Mouse (Mus musculus) lung, postnatal 10 days (tissue): ENCODE measurements around the gene Inha.

ENCODE experiments used
- DNase-seq: peaks from one replicate; pipeline ENCODE4 v3.0.0; 2021

Gene Inha

DNA sequence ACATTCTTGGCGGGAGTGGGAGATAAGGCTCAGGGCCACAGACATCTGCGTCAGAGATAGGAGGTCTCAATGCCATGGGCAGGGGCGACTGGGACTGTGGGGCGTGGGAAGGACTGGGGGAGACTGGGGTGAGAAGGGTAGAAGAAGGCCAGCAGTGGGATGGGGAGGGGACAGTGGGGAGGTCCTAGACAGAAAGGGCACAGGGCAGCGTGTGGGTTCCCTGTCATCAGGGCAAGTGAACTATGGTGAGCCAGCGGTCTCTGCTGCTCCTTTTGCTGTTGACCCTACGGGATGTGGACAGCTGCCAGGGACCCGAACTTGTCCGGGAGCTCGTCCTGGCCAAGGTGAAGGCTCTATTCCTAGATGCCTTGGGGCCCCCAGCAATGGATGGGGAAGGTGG is at the start of gene Inha:
Gene Inha (plus strand): TSS at position 72 of the 400 bp plus-strand sequence.
- no peak for DNase-seq

DNA sequence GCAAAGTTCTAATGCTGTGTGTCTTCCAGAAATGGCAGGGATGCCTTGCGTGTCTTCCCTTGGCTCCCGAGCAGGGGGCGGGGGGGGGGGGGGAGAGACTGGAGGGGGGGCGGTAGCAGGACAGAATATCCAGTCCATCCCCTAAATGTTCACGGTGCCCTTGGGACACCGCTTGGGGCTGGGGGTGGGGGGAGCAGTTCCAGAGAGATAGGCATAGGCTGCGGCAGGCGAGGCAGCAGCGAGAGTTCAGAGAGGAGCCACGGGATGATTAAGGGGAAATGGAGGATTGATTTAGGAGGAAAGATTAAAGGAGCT is 49.2 kb upstream of the Inha start:
- DNase-seq = no peak

DNA sequence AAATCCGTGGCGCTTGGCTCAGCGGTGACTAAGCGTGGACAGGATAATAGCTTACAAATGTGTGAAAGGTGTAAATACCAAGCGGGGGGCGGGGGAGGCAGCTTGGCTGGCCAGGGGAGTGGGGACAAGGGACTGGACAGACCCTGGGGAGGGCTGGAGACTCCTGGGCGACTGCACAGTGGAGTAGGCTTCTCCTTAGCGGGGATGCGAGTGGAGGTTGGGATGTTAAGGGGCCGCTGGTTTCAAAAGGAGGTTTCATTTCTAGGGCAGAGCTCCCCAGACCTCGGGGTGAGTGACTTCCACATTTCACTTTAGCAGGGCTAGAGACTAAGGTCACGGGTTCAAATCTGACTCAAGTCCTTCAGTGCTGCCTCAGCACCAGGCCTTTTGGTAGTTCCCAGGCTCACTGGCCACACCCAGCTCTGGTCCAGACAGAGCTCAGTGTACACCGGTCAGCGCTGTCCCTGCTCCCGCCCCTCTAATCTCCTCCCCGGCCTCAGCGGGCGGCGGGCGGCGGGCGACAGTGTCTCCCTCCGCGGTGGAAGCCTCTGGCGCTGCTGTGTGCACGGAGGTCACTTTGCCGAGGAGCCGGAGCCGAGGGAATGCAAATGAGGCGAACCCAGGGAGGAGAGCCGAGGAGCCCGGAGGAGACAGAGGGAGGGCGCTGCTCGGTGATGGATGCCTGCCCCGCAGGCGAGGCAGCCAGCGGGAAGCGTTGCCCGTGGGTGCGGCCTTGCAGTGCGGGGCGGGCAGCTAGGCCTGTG is 48.7 kb upstream of the Inha start:
- peak; percentile 54 for DNase-seq

DNA sequence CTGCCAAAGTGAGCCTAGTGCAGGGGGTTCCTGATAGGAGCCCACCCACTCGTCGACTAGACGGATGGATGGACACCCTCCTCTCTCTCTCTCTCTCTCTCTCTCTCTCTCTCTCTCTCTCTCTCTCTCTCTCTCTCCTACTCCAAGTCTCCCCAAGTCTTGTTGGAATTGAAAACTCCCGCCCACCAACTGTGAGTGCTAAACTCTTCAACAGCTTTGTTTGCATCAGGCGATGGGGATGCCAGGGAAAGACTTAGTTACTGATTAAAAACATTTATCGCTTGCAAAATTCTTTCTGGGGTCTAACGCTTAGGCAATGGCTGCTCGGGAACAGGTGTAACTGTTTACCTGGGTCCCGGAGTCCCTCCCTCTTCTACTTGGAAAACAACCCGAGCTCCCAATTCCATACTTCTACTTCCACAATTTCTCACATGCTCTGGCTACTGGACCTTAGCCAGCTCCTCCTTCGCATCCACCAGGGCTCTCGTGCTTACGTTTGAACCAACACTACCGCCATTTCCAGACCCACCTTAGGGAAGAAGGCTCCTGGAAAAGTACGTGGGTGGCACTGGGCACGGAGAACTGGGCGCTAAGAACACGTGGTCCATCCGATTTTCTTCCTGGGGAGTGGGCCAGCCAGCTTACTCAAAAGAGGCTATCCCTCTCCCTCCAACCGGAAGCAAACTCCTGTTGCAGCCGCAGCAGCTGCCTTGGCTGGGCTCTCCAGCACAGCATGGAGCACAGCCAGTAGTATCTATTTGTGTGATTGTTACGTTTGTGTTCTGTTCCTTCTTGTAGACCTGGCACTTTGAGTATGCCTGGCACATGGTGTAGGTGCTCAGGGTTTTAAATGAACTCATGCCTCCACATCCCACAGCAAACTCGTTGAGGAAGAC is 47.8 kb upstream of the Inha start:
- peak; percentile 44 for DNase-seq

DNA sequence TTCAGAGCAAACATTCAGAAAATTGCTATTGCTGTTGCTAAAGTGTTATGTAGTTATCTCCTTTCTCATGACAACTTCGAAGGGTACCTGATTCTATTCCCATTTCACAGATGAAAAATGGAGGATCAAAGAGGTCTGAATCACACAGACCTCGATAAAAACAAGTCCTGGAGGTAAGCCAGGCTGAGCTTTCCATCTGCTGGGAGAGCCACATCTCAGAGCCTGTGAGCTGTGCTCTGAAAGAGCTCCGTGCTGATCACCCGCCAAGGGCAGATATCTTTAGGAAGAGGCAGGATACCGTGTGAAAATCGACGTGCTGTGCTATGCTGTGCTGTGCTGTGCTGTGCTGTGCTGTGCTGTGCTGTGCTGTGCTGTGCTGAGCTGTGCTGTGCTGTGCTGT is 46.6 kb upstream of the Inha start:
- no peak for DNase-seq

DNA sequence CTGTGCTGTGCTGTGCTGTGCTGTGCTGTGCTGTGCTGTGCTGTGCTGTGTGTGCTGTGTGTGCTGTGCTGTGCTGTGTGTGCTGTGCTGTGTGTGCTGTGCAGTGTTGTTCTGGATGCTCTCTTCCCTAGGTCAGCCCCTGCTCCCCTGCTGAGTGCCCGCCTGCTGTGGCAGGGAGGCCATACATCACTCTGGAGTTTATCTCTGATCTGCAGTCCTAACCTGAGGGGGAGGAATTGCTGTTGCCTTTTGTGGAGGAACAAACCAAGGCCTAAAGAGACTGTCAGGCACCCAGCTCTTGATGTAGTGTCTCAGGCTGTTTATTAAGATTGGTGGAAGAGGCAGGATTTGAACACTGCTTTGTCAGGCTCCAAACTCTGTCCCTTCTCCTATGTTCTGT is 44.2 kb upstream of the Inha start:
- DNase-seq = no peak

DNA sequence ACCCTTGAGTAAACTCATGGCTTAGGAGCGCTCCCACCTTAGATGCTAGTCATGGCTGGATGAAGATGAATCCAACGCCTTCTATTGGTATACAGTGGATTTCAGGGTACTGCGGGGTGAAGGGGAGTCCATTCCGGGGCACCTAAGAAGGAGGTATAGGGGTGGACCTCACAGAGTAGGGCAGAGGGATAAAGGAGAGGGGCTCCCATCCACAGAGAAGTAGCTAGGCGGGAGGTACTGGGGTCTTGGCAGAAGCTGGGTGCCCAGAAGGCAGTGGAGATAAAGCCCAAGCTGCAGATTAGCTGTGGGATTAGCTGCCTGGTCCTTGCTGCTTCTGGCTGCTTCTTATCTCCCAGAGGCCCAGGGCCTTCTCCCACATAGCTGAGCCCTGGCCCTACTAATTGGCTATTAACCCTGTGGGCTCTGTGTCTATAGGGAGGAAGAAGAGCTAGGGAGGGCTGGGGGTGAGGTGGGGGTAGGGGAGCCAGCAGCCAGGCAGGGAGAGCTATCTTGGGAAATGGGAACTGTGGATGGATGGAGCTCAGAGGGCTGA is 43.1 kb upstream of the Inha start:
- no peak for DNase-seq

DNA sequence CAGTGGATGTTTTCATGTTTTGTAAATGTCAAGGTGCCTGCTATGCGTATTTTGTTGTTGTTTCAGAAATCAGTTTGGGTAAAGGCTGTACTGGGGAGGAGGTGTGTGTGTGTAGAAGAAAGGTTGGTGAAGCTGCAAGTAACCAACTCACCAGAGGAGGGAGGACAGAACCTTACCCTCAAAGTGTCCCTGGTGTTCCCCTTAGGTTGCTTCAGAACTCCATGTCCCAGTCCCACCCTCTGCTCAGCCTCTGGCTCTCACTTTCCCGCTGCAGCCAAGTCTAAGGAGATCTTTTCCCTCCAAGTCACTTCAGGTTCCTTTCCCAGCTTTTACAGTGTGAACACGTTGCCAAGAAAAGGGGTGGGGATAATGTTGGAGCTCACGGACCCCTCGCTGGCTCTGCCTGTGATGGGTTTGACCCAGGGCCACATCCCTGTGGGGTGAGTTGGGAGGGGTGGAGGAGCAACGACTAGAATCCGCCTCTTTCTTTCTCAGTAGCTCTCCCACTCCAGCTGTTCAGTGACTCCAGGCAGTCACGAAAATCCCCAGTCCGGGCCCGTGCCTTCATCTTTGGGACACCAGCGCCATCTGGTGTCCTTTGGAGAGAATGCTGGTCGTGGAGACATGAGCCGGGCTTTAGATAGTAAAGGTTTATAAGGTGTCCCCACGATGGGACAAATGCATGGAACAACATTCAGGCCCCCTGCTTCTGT is 39.5 kb upstream of the Inha start:
- DNase-seq = peak; percentile 84

DNA sequence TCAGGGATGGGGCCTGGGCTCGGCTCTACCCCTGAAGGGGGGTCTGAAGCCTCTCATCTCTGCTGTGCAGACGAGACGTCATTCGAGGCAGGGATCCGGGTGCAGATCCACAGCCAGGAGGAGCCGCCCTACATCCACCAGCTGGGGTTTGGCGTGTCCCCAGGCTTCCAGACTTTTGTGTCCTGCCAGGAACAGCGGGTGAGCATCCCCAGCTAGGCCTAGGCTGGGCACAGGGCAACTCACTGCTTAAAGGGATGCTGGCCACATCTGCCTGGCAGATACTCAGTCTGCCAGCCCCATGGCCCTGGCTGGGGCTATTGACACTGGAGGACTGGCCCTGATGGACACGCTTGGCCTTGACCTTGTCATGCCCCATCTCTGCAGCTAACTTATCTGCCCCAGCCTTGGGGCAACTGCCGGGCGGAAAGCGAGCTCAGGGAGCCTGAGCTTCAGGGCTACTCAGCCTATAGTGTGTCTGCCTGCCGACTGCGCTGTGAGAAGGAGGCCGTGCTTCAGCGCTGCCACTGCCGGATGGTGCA is 37.5 kb upstream of the Inha start:
- no peak for DNase-seq

DNA sequence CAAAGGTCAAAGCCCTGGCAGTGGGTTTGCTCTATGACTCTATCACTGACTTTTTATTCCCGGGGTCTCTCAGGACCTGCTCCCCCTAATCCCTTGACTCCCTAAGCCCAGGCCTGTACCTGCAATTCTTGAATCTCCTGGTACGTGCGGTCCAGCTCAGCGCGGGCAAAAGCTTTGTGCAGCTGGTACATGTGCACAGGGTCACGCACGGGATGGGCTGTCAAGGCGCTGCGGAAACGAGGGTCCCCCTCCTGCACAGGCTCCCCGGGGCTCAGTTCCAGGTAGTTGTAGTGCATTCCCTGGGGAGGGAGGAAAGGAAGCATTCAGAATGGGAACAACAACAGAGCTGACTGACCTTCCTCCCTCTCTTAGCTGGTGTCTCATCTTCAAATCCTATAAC is 30.4 kb upstream of the Inha start:
- DNase-seq = no peak

DNA sequence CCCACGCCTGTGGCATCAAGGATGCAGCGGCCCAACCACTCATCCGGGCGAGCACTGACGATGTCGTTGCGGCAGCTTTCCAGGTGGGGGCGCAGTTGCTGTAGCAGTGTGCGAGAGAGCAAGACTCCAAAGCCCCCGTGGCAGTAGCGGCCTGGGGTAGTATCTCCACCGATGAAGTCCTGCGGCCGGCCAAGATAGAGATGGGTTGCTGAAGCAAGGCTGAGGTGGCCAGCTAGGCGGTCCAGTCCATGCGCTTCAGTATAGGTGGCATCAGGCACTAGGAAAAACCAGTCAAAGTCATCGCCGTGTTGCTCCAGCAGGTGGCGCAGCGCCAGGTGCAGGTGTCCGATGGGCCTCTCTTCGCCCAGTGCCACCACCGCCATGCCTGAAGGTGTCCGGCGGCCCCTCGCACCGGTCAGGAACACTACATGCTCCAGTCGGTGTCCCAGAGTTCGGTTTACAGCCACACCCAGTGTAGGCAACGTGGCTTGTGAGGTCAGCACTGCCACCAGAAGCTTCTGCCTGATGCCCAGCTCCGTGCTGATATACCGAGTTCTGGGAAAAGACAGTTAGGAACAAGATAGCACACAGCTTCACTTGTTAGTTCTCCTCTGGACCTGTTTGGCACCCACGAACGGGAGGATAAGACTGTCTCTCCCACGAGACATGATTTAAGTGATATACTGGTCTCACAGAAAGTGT is 29.5 kb upstream of the Inha start:
- peak; percentile 86 for DNase-seq

DNA sequence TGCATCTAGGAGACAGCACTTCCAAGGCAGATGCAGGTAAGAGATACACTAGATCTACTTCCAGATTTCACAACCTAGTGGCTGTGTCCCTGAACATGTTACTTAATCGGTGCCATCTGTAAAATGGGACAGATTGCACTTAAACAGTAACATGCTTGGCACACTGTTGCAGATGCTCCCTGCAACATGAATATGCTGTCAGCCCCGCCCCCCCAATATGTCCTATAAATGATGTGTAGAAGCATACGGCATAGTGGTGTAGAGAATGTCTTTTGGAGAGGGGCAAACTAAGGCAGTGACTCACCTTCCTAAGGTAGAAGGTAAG is 28.9 kb upstream of the Inha start:
- no peak for DNase-seq

DNA sequence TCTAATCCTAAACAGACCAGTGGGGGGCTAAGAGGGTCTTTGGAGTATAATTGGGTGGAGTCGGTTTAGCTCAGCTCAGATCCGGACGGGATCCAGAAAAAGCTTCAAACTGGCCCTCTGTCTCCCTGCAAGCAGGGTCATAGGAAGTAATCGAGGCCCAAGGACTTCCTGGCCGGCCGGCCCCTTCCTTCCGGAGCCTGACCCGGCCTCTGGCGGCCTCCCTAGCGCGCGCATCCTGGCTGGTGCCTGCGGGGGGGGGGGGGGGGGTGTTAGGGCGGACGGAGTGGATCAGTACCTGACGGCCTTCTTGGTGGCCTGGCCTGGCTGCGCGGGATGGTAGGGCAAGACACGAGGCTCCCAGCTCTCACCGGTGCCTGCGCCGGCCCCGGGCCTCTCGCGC is 28.4 kb upstream of the Inha start:
- peak; percentile 71 for DNase-seq

DNA sequence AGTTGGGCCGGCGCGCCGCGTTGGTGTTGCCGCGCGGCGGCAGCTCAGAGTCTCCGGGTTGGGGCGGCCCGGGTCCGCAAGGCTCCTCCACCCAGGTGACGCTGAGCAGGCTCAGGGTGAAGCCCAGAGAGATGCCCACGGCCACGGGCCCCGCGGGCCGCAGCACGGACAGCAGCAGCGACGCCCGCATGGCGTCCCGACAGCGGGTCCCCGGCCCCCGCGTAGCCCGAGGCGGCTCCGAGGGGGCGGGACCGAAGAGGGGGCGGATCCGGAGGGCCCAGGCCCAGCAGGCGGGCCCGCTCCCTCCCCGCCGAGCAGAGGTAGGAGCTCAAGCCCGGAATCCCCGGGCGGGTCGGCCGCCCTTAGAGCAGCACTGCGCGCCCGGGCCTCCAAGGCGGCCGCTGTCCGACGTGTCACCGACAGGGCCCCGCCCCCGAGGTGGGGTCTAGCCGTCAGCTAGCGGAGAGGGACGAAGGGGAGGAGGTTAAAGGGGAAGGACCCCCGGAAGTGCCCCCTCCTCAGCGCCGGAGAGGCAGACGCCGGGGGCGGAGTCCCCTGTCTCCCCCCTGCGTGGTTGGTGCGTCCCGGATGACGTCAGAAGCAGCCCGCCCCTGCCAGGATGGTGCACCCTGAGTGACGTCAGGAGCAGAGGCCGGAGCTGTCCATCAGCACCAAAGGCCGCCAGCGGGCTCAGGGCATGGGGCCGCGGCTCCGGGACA is 27.8 kb upstream of the Inha start, which contains the start of the genes Chpf and Tmem198:
Gene Chpf (minus strand): TSS at position 392 of the 719 bp plus-strand sequence.
Gene Tmem198 (plus strand): TSS at position 617 of the 719 bp plus-strand sequence.
- DNase-seq = peak; percentile 98

DNA sequence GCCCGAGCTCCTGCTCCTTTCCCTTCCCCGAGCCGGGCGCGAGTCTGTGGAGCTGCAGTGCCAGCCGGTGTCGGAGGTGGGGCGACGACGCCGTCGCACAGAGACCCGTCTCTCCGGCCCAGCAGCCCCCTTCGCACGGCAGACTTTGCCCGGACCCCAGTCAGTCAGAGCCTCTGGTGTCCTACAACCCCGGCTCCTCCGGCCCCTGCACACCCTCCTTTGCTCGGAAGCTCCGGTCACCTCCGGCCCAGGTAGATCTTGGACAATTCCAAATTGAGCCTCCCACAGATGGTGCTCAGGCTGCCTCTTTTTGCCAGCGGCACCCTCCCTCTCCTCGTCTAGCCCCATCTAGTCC is 27.3 kb upstream of the Inha start:
- no peak for DNase-seq

DNA sequence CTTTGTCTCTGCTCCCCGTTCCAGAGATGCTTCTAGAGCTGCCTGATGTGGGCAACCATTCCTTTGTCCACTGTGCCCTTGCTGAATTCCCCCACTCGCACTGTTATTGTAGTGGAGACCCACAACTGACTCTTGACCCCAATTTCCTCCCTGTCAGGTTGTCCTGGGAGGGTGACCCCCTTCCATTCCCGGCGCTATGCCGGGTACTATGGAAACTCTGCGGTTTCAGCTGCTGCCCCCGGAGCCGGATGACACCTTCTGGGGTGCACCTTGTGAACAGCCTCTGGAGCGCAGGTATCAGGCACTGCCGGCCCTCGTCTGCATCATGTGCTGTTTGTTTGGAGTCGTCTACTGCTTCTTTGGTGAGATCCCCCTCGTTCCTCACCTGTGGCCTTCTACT is 26.8 kb upstream of the Inha start:
- no peak for DNase-seq

DNA sequence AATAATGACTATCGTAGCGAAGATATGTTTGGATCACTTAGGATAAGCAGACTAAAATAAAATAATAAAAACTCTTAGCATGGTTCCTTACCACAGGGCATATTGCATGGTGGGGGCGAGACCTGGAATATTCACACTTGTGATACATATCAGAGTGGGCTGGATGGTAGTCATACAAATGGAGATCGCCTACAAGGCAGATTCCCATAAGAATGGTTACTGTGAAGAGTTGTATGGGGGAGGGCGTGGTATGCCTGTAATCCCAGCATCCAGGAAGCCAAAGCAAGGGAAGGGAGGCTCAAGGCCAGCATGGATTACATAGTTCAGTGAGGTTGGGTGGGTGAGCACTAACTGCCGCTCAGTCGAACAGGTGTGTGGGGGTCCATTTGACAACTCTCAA is 26.1 kb upstream of the Inha start:
- DNase-seq = no peak

DNA sequence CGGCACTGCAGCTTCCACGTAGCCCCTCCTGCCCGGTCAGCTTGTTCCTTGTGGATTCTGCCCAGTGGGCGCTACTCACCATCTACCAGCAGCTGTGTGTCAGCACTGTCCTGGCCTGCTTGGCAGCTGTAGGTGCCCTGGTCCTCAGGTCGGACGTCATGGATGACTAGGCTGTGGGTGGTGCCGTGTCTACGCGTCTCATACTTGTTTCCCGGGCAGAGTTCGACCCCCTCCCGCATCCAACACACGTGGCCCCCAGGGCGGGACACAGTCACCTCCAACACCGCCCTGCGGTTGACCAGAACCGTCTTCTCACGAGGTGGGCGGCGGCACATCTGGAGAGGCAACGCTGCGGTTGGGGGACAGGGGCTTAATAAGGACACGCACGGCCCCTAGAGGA is 20.3 kb upstream of the Inha start:
- no peak for DNase-seq

DNA sequence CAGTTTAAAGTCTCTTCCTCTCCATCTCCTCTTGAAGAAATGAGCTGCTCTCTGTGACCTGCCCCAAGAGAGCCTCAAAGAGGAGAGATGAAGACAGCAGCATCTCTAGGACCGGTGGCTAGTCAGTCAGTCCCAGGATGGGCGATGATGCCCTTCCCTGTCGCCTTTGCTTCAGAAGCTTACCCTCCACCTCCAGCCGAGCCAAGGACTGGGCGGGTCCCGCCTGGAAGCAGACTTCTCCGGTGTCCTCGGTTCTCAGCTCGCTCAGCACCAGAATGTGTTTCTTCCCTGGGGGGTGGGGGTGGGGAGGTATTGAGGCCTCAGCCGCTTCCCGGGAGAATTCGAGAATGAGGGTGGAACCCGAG is 19.9 kb upstream of the Inha start:
- no peak for DNase-seq

DNA sequence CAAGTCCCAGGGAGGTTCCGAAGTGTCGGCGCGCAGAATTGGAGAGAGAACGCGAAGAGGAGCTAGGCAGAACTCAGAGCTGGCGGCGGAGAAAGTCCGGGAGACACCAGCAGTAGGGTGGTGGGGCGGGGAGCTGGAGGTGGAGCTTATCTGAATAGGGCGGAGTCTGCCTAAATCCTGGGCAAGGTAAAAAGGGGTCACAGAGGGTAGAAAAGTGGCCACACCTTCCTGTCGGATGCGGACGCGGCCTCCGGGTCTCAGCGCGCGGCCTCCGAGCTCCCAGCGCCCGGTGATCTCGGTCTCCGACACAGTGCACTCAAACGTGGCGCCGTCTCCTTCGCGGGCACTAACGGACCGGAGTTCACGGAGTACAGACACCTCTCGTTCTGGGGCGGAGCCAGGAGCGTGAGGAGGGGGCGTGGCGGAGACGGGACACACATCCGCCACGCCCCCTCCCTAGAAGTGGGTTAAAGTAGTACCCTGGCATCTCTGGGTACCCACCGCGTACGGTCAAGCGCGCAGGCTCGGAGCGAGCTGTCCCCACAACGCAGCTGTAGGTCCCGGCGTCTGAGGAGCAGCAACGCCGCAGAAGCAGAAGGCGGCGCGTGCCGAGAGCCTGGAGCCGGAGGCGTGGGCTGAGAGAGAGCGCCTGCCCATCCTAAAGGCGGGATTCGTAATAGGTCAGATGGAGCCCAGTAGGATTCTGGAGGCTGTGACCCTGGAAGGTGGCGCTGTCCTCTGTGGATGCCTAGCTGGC is 19.3 kb upstream of the Inha start:
- DNase-seq = peak; percentile 81
